Mouse (Mus musculus): ENCODE results near the gene Timd2. TPM values are rescaled to one million over a fixed set of nuclear protein-coding genes. Genes with fewer than 3 reads are reported as not detected.

Timd2 gene
- not detected for total RNA-seq (2023)

DNA sequence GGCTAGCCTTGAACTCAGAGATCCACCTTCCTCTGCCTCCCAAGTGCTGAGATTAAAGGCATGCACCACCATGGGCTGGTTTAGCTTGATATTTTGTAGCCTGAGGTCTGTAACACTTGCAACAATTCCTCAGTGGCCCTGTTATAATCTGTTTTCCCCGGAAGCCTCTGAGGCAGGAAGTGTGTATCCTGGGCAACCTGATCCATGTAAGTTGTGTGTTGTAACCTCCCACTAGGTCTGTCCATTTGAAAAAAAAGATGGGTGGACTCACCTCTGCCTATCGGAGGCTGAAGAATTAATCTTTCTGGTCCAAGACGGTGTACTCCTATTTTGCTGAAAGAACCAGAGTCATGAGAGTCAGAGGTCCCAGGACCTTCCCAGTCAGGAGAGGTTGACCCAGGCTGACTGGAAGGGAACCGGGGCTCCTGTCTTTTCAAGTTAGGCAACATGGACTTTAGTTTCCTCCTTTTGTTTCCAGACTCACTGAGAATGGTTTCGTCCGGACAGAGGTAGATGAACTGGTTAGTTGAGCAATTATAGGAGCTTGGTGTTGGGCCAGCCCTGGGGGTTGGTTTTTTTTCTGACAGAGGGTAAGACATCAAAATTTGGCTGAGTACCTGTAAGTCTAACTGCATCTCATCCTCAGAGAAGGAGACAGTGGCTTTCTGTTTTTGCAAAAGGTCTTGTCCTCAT lies at the start of gene Timd2:
Gene Timd2 (minus strand): TSS at position 398 of the 693 bp plus-strand sequence.

DNA sequence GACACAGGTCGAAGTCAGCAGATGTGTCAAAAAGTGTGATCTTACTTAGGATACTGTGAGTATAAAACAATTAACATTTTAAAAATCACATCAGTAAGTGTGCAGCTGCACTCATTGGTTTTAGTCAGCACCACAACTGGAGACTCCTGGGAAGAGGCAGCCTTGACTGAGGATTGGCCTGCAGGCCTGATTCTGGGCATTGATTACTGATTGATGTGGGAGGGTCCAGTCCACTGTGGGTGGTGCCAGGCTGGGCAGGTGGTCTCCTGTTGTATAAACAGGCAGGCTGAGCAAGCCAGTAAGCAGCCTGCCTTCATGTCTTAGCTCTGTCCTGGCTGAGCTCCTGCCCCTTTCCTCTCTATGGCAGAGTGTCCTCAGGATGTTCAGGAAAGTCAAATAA lies 28.2 kb upstream of the Timd2 start, which contains the start of gene Havcr1:
Gene Havcr1 (plus strand): TSS at position 5 of the 400 bp plus-strand sequence.

GRCm38 (mm10) chr11:46629211-46629795 lies 77.6 kb downstream of the Timd2 start, which contains the start of gene Dppa1:
Dppa1 (minus strand) TSS chr11:46629261.

Other genes starting within 250 kb of the Timd2 start
- gene Gm12169, start 182.8 kb downstream of the Timd2 start, total RNA-seq (2023): not detected
- not detected for gene BC053393, start 135.5 kb downstream of the Timd2 start, total RNA-seq (2023)
- gene Dppa1, start 77.8 kb downstream of the Timd2 start, total RNA-seq (2023): not detected
- under 1 TPM in 1 of 2 experiments, not detected in 1; 0.73 TPM for gene Havcr1, start 28.0 kb upstream of the Timd2 start, total RNA-seq (2023)
- gene Timd4, start 103.7 kb upstream of the Timd2 start, total RNA-seq (2023): under 1 TPM in 1 of 2 experiments, not detected in 1; 0.23 TPM